Mouse (Mus musculus) heart, embryonic 16.5 days (tissue): ENCODE data around the gene Fam193b. TPM values are rescaled to one million over a fixed set of nuclear protein-coding genes. Genes with fewer than 3 reads are reported as not detected.

Source experiments
- ATAC-seq: fragments of 200-750 bp; cut with Nextera tagmentation; replicated peaks from 2 replicates; pipeline ENCODE4 v1.8.0; 2017; ENCODE audit warnings: moderate number of reproducible peaks; ENCODE audit not compliant: insufficient read depth, low FRiP score; ENCODE audit errors: extremely low read depth
- H3K27ac ChIP-seq: fragments of 300-500 bp; sonication (generic); 2 replicates; pipeline ENCODE4 v1.5.1; 2014; ENCODE audit warnings: mild to moderate bottlenecking, low read length, control low read depth, moderate library complexity
- H3K27me3 ChIP-seq: fragments of 300-500 bp; sonication (generic); 2 replicates; pipeline ENCODE4 v1.6.1; 2014; ENCODE audit warnings: low read length, mixed read lengths; ENCODE audit not compliant: control insufficient read depth, insufficient read depth
- H3K36me3 ChIP-seq: fragments of 300-500 bp; sonication (generic); 2 replicates; pipeline ENCODE4 v1.6.1; 2014; ENCODE audit not compliant: control insufficient read depth, insufficient read depth
- H3K4me1 ChIP-seq: fragments of 300-500 bp; sonication (generic); 2 replicates; pipeline ENCODE4 v1.6.1; 2014; ENCODE audit warnings: low read length, mixed read lengths; ENCODE audit not compliant: control insufficient read depth, insufficient read depth
- H3K4me2 ChIP-seq: fragments of 300-500 bp; sonication (generic); 2 replicates; pipeline ENCODE4 v1.6.1; 2014; ENCODE audit warnings: low read depth, mild to moderate bottlenecking, control low read depth, low read length
- H3K4me3 ChIP-seq: fragments of 300-500 bp; sonication (generic); 2 replicates; pipeline ENCODE4 v1.5.1; 2014; ENCODE audit warnings: mild to moderate bottlenecking, control low read depth, low read length
- H3K9ac ChIP-seq: fragments of 300-500 bp; sonication (generic); 2 replicates; pipeline ENCODE4 v1.6.1; 2014; ENCODE audit warnings: low read length, control low read depth
- H3K9me3 ChIP-seq: fragments of 300-500 bp; sonication (generic); replicated peaks from 2 replicates; pipeline ENCODE4 v1.6.1; 2016; ENCODE audit warnings: low read length; ENCODE audit not compliant: control insufficient read depth
- whole genome bisulfite sequencing: fragments of 180-500 bp; shearing (Covaris S2); extraction: QIAGEN DNeasy Blood & Tissue Kit; methylation state at CpG from one replicate; pipeline ENCODE4 v1.1.7; 2014; 5-methylcytosine and 5-hydroxymethylcytosine counted together
- polyA plus RNA-seq: library from polyadenylated mRNA; unstranded; fragments of >200 nt; fragmentation: Nextera tagmentation; extraction: Ambion mirVana; gene quantifications from 2 replicates; pipeline ENCODE4 v1.2.1, GENCODE M21; 2015

Fam193b gene
- polyA plus RNA-seq, 1 experiment from 2014 or later = 22.6 TPM

GRCm38 (mm10) chr13:55525733-55526553 lies 45.0 kb downstream of the Fam193b start:
- Histone ChIP-seq H3K4me1 (no peaks in the 10 kb centered on the region; the same call in 1 of the 2 replicates), H3K27ac (no peak overlapping the region), H3K9ac (no peak overlapping the region), H3K4me3 (no peak overlapping the region), H3K27me3 (no peaks in the 10 kb centered on the region), H3K4me2 (no peak overlapping the region), H3K36me3 (peaks cover 6% of the 10 kb centered on the region), H3K9me3 (no peaks in the 10 kb centered on the region)
- WGBS = 75% methylated on average over 16 of the region's 16 CpGs
- ATAC-seq = no peak

- H3K36me3 ChIP-seq = no peaks in the 10 kb centered on the region
- no peak overlapping the region for H3K4me2 ChIP-seq
- H3K27me3 ChIP-seq = no peaks in the 10 kb centered on the region
- no peak overlapping the region for H3K4me3 ChIP-seq
- H3K4me1 ChIP-seq = no peaks in the 10 kb centered on the region; the same call in 1 of the 2 replicates
- no peak overlapping the region for H3K9ac ChIP-seq
- H3K27ac ChIP-seq = peak overlapping the region; percentile 80; the same call in 1 of the 2 replicates
- ATAC-seq = no peak
- no peaks in the 10 kb centered on the region for H3K9me3 ChIP-seq
- WGBS = 81% methylated on average over 23 of the region's 23 CpGs
These were observed 46.8 kb downstream of the Fam193b start for GRCm38 (mm10) chr13:55523951-55524600.

DNA sequence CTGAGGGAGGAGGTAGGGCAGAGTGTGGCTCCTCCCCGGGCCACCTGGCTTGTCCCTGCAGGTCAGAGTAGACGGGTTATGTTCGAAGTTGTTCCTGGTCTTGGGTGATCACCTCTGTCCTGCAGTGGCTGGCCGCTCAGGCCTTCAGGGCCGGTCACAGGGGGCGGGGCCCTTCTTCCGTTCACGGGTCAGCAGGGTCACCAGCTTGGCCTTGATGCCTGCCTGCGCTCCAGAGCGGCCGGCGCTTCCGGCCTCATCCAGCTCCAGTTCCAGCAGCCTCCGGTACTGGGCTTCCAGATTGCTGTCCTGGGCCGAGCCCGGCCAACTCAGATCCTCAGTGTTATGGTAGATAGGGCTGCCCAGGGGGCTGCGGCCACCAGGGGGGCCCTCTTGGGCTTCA lies 47.6 kb downstream of the Fam193b start:
- no peak overlapping the region for H3K4me2 ChIP-seq
- H3K4me3 ChIP-seq = no peak overlapping the region
- ATAC-seq = peak; percentile 23; the same call in 1 of the 2 replicates
- H3K27me3 ChIP-seq = no peaks in the 10 kb centered on the region
- H3K9me3 ChIP-seq = no peaks in the 10 kb centered on the region
- WGBS = 61% methylated on average over 17 of the region's 17 CpGs
- H3K36me3 ChIP-seq = no peaks in the 10 kb centered on the region
- H3K27ac ChIP-seq = peak overlapping the region; percentile 80
- H3K9ac ChIP-seq = no peak overlapping the region
- H3K4me1 ChIP-seq = no peaks in the 10 kb centered on the region; the same call in 1 of the 2 replicates

- no peak overlapping the region for H3K9ac ChIP-seq
- peak overlapping the region; percentile 80 for H3K27ac ChIP-seq
- no peaks in the 10 kb centered on the region; the same call in 1 of the 2 replicates for H3K4me1 ChIP-seq
- H3K36me3 ChIP-seq = no peaks in the 10 kb centered on the region
- H3K27me3 ChIP-seq = peaks cover 3% of the 10 kb centered on the region; the same call in 1 of the 2 replicates
- no peaks in the 10 kb centered on the region for H3K9me3 ChIP-seq
- peak; percentile 28; the same call in 1 of the 2 replicates for ATAC-seq
- H3K4me2 ChIP-seq = no peak overlapping the region
- no peak overlapping the region for H3K4me3 ChIP-seq
- 45% methylated on average over 8 of the region's 8 CpGs for whole genome bisulfite sequencing
These were observed 48.2 kb downstream of the Fam193b start for GRCm38 (mm10) chr13:55522730-55523129.

DNA sequence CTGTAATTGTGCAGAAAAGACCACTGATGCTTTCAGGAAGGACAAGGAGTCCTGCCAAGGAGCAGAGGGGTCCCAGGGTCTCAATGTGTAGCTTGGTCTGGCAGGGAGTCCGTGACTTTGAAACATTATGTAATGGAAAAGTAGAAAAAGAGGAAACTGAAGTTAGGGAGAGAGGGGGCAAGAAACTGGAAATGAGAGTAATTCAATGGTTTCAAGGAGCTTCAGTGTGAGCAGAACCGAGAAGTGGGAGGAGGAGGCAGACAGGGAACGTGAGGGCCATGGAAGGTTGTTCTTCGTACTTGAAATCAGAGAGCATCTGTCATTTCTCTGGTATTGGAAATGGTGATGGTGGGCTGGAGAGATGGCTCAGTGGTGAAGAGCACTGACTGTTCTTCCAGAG lies 51.3 kb downstream of the Fam193b start:
- H3K27ac ChIP-seq = no peak overlapping the region
- no peak for ATAC-seq
- H3K27me3 ChIP-seq = peaks cover 15% of the 10 kb centered on the region
- no peaks in the 10 kb centered on the region for H3K36me3 ChIP-seq
- H3K4me3 ChIP-seq = no peak overlapping the region
- no peak overlapping the region for H3K9ac ChIP-seq
- no peaks in the 10 kb centered on the region; the same call in 1 of the 2 replicates for H3K4me1 ChIP-seq
- no peak overlapping the region for H3K4me2 ChIP-seq
- H3K9me3 ChIP-seq = no peaks in the 10 kb centered on the region
- WGBS = 57% methylated on average over 4 of the region's 4 CpGs

GRCm38 (mm10) chr13:55516955-55517354 lies 54.0 kb downstream of the Fam193b start:
- Histone ChIP-seq H3K4me3 (no peak overlapping the region), H3K27ac (no peak overlapping the region), H3K4me1 (peaks cover 4% of the 10 kb centered on the region), H3K4me2 (no peak overlapping the region), H3K9ac (no peak overlapping the region), H3K36me3 (no peaks in the 10 kb centered on the region), H3K9me3 (no peaks in the 10 kb centered on the region), H3K27me3 (peaks cover 15% of the 10 kb centered on the region)
- no peak for ATAC-seq
- WGBS = 6% methylated on average over 5 of the region's 5 CpGs

- no peak for ATAC-seq
- no peak overlapping the region for H3K27ac ChIP-seq
- H3K4me3 ChIP-seq = peak overlapping the region; percentile 82
- H3K9me3 ChIP-seq = no peaks in the 10 kb centered on the region
- WGBS = 36% methylated on average over 9 of the region's 9 CpGs
- H3K4me1 ChIP-seq = peaks cover 34% of the 10 kb centered on the region
- peaks cover 10% of the 10 kb centered on the region for H3K36me3 ChIP-seq
- peak overlapping the region; percentile 84 for H3K4me2 ChIP-seq
- H3K27me3 ChIP-seq = peaks cover 15% of the 10 kb centered on the region
- peak overlapping the region; percentile 90 for H3K9ac ChIP-seq
These were observed 57.1 kb downstream of the Fam193b start for GRCm38 (mm10) chr13:55513828-55514227.

GRCm38 (mm10) chr13:55513111-55513748 lies 57.7 kb downstream of the Fam193b start, which contains the start of gene Pdlim7:
Gene Pdlim7, minus strand, starts transcription at chr13:55513676.
- under 1% methylated on average over 55 of the region's 55 CpGs for whole genome bisulfite sequencing

More at GRCm38 (mm10) chr13:55513111-55513748, 57.7 kb downstream of the Fam193b start, which contains the start of gene Pdlim7:
- H3K27me3 ChIP-seq = peaks cover 15% of the 10 kb centered on the region
- H3K4me2 ChIP-seq = peak within 1 kb of the TSS; percentile 84
- peaks cover 34% of the 10 kb centered on the region for H3K4me1 ChIP-seq
- H3K9me3 ChIP-seq = no peaks in the 10 kb centered on the region
- H3K36me3 ChIP-seq = peaks cover 16% of the 10 kb centered on the region
- peak within 1 kb of the TSS; percentile 90 for H3K9ac ChIP-seq
- peak; percentile 50 for ATAC-seq
- peak within 1 kb of the TSS; percentile 94 for H3K27ac ChIP-seq
- H3K4me3 ChIP-seq = peak within 1 kb of the TSS; percentile 82
